Mouse (Mus musculus) kidney, embryonic 16.5 days (tissue): ENCODE measurements around the gene Aspdh. TPM values are rescaled to one million over a fixed set of nuclear protein-coding genes. Genes with fewer than 3 reads are reported as not detected.

Experiments used
- ATAC-seq: fragments of 200-750 bp; cut with Nextera tagmentation; 2 replicates; pipeline ENCODE4 v1.8.0; 2017; ENCODE audit warnings: moderate TSS enrichment; ENCODE audit not compliant: low FRiP score, low TSS enrichment
- H3K27ac ChIP-seq: fragments of 300-500 bp; sonication (generic); 2 replicates; pipeline ENCODE4 v1.5.1; 2014; ENCODE audit warnings: low read length
- H3K27me3 ChIP-seq: fragments of 300-500 bp; sonication (generic); 2 replicates; pipeline ENCODE4 v1.6.1; 2014; ENCODE audit warnings: low read length, control low read depth, mixed read lengths; ENCODE audit not compliant: insufficient read depth
- H3K36me3 ChIP-seq: fragments of 300-500 bp; sonication (generic); 2 replicates; pipeline ENCODE4 v1.6.1; 2014; ENCODE audit warnings: low read length, control low read depth, mixed read lengths; ENCODE audit not compliant: insufficient read depth
- H3K4me1 ChIP-seq: fragments of 300-500 bp; sonication (generic); 2 replicates; pipeline ENCODE4 v1.6.1; 2014; ENCODE audit warnings: low read length, control low read depth, mixed read lengths; ENCODE audit not compliant: insufficient read depth
- H3K4me2 ChIP-seq: fragments of 300-500 bp; sonication (generic); replicated peaks from 2 replicates; pipeline ENCODE4 v1.6.1; 2014; ENCODE audit warnings: low read depth, low read length
- H3K4me3 ChIP-seq: fragments of 300-500 bp; sonication (generic); 2 replicates; pipeline ENCODE4 v1.5.1; 2014; ENCODE audit warnings: mild to moderate bottlenecking, low read length
- H3K9ac ChIP-seq: fragments of 300-500 bp; sonication (generic); replicated peaks from 2 replicates; pipeline ENCODE4 v1.6.1; 2014; ENCODE audit warnings: low read length
- H3K9me3 ChIP-seq: fragments of 300-500 bp; sonication (generic); 2 replicates; pipeline ENCODE4 v1.6.1; 2016; ENCODE audit warnings: low read length, control low read depth
- WGBS: fragments of 180-500 bp; shearing (Covaris S2); extraction: QIAGEN DNeasy Blood & Tissue Kit; methylation state at CpG from one replicate; pipeline ENCODE4 v1.1.7; 2014; 5-methylcytosine and 5-hydroxymethylcytosine counted together
- polyA plus RNA-seq: library from polyadenylated mRNA; unstranded; fragments of >200 nt; fragmentation: Nextera tagmentation; extraction: Ambion mirVana; gene quantifications from 2 replicates; pipeline ENCODE4 v1.2.1, GENCODE M21; 2015

Gene Aspdh
- polyA plus RNA-seq, result 6.9 and 7.7 TPM in 2 replicates

DNA sequence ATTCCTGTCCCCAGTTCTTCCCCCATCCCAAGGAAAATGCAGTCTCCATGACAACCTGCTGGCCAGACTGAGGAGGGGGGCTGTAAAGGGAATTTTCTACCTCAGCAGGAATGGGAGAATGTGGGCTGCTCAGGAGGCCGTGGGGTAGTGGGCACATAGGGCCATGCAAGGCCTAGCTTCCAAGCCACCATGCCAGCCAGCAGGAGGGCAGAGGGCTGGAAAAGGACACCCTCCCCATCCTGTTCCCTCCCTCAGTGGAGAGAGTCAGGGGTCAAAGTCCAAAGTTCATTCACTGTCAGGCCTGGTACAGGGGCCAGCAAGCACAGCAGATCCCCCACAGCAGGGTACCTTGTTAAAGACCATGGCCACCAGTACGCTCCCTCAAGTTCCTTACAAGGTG, at the start of gene Aspdh:
TSS of gene Aspdh (plus strand) at position 281 of the 400 bp plus-strand sequence.
- no peak for ATAC-seq
- no peak within 1 kb of the TSS for H3K4me2 ChIP-seq
- no peak within 1 kb of the TSS for H3K4me3 ChIP-seq
- H3K36me3 ChIP-seq, result no peaks in the 10 kb centered on the region
- peaks cover 12% of the 10 kb centered on the region for H3K4me1 ChIP-seq
- no peak within 1 kb of the TSS; the same call in 1 of the 2 replicates for H3K9ac ChIP-seq
- no peak within 1 kb of the TSS for H3K27ac ChIP-seq
- 81% methylated on average over 2 of the region's 2 CpGs for WGBS
- H3K27me3 ChIP-seq, result peaks cover 48% of the 10 kb centered on the region
- no peaks in the 10 kb centered on the region for H3K9me3 ChIP-seq

DNA sequence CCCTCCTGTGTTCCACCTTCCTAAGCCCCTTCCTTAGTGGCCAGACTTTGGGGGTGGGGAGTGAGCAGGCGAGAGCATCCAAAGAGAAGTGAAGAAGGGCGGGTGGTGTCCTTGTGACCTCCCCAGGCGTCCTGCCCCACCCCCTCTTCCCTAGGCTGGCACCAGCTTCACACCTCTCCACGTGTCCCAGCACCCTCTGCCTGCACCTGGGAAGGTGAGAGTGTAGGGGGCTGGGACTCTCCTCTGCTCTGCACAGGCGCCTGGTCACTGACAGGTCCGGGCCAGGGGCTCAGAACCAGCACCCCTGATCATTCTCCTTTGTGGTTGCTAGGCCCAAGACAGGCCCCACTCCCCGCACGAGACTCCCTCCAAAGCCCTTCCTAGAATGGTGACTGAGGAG, 37.5 kb upstream of the Aspdh start:
- Histone ChIP-seq H3K4me2 (peak overlapping the region; percentile 92; the same call in 1 of the 2 replicates), H3K9ac (no peak overlapping the region), H3K27me3 (peaks cover 49% of the 10 kb centered on the region), H3K27ac (no peak overlapping the region), H3K9me3 (no peaks in the 10 kb centered on the region), H3K36me3 (no peaks in the 10 kb centered on the region), H3K4me1 (peaks cover 13% of the 10 kb centered on the region), H3K4me3 (peak overlapping the region; percentile 54; the same call in 1 of the 2 replicates)
- 0 out of 2 replicates have a peak, but pooled peaks have one; percentile 17 for ATAC-seq
- WGBS, result 22% methylated on average over 8 of the region's 8 CpGs

DNA sequence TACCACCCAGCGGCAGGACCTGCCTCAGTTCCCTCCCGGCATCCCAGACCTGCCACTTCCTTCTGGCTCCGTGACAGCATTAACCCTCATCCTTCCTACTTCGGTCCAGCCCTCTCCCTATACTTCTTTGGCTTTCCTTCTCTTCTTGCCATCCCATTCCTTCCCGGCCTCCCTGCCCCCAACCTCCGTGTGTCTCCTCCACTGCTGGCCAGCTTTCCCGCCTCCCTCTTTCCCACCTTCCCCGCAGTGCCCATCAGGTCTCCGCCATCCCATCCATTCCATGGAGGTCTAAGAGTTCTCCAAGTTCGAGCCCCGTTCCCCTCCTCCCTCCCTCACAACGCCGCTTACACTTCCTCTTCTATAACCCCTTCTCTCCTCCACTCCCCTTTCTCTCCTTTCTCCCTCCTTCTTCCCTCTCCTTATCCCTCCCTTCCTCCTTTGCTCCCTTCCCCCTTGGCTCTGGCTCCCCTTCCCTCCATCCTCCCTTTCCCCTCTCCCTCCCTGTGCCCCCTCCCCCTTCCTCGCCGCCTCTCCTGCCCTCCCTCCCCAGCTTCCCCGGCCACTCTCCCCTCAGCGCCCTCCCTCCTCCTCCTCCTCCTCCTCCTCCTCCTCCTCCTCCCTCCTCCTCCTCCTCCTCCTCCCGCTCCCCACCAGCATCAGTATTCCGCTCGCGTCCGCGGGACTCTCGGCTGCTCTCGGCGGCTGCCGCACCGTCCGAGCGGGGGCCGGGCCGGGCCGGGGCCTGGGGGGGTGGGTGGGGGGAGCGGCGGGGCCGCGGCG, 36.8 kb upstream of the Aspdh start:
- H3K4me2 ChIP-seq, result peak overlapping the region; percentile 92
- peaks cover 49% of the 10 kb centered on the region for H3K27me3 ChIP-seq
- H3K9me3 ChIP-seq, result no peaks in the 10 kb centered on the region
- H3K4me1 ChIP-seq, result peaks cover 13% of the 10 kb centered on the region
- 0% methylated on average over 15 of the region's 38 CpGs for WGBS
- peak overlapping the region; percentile 54 for H3K4me3 ChIP-seq
- H3K9ac ChIP-seq, result peak overlapping the region; percentile 54; the same call in 1 of the 2 replicates
- 0 out of 2 replicates have a peak, but pooled peaks have one; percentile 21 for ATAC-seq
- H3K27ac ChIP-seq, result no peak overlapping the region
- no peaks in the 10 kb centered on the region for H3K36me3 ChIP-seq

DNA sequence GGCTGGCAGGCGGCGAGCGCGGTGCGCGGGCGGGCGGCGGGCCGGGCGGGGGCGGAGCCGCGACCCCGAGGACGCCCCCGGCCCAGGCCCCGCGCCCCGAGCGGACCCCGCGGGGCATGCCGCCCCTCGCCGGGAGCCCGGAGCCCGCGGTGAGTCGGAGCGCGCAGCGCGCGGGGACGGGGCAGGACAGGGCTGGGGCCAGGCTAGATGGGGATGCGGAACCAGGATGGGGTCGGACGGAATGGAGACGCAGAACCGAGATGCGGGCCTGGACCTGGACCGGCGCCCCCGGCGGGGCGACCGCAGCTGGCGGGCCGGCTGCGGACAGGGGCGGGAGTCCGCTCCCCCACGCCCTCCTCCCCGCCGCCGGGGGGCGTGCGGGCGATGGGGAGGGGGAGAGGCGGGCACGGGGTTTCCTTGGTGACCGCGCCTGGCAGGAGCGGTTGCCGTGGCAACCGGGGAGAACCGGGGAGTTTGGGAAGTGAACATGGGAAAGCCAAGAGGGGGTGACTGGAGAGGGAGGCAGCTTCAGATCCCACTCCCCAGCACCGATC, 36.1 kb upstream of the Aspdh start, which contains the start of gene Lrrc4b:
TSS of gene Lrrc4b (plus strand) at position 51 of the 554 bp plus-strand sequence.
- peak within 1 kb of the TSS; percentile 54; the same call in 1 of the 2 replicates for H3K9ac ChIP-seq
- peaks cover 13% of the 10 kb centered on the region for H3K4me1 ChIP-seq
- H3K36me3 ChIP-seq, result no peaks in the 10 kb centered on the region
- no peak for ATAC-seq
- H3K27ac ChIP-seq, result no peak within 1 kb of the TSS
- no peaks in the 10 kb centered on the region for H3K9me3 ChIP-seq
- WGBS, result under 1% methylated on average over 30 of the region's 69 CpGs
- H3K27me3 ChIP-seq, result peaks cover 49% of the 10 kb centered on the region
- H3K4me2 ChIP-seq, result peak within 1 kb of the TSS; percentile 92
- peak within 1 kb of the TSS; percentile 54 for H3K4me3 ChIP-seq

DNA sequence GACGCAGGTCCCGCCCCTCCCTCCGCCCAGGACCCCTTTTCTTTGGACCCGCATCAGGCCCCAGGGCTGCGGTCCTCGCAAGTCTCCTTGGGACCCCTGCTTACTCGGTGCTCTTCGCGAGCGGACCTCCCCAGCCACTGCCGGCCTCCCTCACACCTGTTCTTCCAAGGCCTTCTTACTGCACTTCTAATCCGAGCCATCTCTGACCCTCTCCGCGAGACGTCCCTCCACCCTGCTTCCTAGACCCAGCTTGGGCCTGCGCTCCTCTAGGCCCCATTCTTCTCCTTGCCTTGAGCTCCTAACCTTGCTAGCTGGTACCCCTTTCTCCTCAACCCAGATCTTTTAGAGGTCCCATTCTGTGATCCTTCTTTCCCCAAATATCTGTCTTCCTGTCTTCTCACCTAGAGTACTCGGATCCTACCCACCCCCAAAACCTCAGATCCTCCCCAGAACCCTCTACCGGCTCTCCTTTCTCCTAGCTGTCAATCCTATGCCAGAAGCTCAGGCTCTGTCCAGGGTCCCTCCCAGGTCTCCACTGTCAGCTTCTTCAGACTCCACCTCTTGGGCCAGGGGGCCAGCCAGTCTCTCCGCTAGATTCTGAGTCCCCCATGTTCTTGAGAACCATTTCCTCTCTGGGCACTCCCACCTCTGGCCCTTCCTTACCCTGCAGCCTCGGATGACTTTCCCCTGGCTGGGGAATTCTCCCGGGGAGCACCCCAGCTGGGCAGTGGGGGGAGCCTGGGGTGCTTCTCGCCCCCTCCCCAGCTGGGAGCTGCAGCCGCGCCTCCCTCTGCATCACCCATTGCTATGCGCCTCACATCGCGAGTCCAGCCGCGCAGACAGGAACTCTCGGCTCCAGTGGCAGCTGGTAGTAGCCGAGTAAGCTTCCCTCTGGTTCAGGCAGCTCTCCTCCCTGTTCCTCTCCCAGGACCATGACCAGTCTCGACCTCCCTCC, 35.4 kb upstream of the Aspdh start:
- H3K9ac ChIP-seq, result no peak overlapping the region
- peak overlapping the region; percentile 92 for H3K4me2 ChIP-seq
- 3% methylated on average over 30 of the region's 32 CpGs for WGBS
- H3K9me3 ChIP-seq, result no peaks in the 10 kb centered on the region
- no peak overlapping the region for H3K27ac ChIP-seq
- H3K27me3 ChIP-seq, result peaks cover 49% of the 10 kb centered on the region
- peak; percentile 19 for ATAC-seq
- peak overlapping the region; percentile 54 for H3K4me3 ChIP-seq
- H3K36me3 ChIP-seq, result no peaks in the 10 kb centered on the region
- peaks cover 13% of the 10 kb centered on the region for H3K4me1 ChIP-seq

DNA sequence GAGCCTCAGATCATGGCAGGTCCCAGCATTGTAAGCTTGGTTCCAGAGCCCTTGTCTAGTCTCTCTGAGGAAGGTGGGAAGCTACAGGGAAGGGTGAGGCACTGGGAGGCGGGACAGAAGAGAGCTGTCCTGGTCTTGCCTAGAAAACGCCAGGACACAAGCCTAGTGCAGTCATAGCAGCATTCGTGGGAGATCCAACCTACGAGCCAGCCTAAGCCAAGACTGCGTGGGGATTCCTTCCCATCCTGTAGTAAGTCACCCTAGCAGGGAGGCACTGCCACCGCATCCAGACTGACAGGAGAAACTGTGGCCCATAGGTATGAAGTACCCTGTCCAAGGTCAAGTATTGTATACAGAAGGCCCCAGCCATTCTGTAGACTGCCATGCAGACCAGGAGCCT, 32.6 kb upstream of the Aspdh start:
- no peak overlapping the region for H3K27ac ChIP-seq
- H3K4me2 ChIP-seq, result no peak overlapping the region
- H3K9ac ChIP-seq, result no peak overlapping the region
- ATAC-seq, result no peak
- 70% methylated on average over 6 of the region's 6 CpGs for WGBS
- H3K9me3 ChIP-seq, result no peaks in the 10 kb centered on the region
- peaks cover 47% of the 10 kb centered on the region for H3K27me3 ChIP-seq
- H3K4me3 ChIP-seq, result no peak overlapping the region
- no peaks in the 10 kb centered on the region for H3K36me3 ChIP-seq
- peaks cover 13% of the 10 kb centered on the region for H3K4me1 ChIP-seq

DNA sequence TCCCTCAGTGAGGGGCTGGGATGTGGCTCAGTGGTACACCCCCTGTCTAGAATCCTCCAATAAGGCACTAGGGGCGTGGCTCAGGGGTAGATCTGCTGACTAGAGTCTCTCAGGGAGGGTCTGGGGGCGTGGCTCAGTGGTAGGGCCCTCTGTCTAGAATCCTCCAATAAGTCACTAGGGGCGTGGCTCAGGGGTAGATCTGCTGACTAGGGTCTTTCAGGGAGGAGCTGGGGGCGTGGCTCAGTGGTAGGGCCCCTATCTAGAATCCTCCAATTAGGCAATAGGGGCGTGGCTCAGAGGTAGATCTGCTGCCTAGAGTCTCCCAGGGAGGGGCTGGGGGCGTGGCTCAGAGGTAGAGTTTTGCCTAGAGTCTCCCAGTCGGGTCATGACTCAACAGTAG, 31.8 kb upstream of the Aspdh start:
- Histone ChIP-seq H3K27me3 (peaks cover 39% of the 10 kb centered on the region), H3K9ac (no peak overlapping the region), H3K36me3 (no peaks in the 10 kb centered on the region), H3K4me3 (no peak overlapping the region), H3K4me2 (no peak overlapping the region), H3K4me1 (peaks cover 9% of the 10 kb centered on the region), H3K9me3 (no peaks in the 10 kb centered on the region), H3K27ac (no peak overlapping the region)
- WGBS, result 5% methylated on average over 7 of the region's 7 CpGs
- ATAC-seq, result peak; percentile 35; the same call in 1 of the 2 replicates

DNA sequence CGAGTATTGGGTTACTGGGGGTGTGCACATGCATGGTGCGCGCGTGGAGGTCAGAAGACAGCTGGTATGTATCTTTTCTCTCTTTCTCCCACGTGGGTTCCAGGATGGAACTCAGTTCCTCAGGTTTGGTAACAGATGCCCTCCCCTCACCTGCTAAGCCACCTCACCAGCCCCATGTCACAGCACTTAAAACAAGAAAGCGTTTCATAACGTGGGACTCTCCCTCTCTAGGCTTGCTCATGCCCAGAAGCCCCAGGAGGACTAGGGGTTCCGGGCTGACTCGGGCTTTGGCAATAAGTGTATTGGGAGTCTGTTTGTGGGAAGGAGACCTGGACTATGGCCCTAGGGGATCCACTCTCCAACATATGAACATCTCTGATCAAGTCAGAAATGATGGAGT, 31.1 kb upstream of the Aspdh start:
- H3K27ac ChIP-seq, result no peak overlapping the region
- H3K36me3 ChIP-seq, result no peaks in the 10 kb centered on the region
- no peak overlapping the region for H3K9ac ChIP-seq
- WGBS, result 41% methylated on average over 9 of the region's 9 CpGs
- H3K4me1 ChIP-seq, result peaks cover 7% of the 10 kb centered on the region
- H3K9me3 ChIP-seq, result no peaks in the 10 kb centered on the region
- ATAC-seq, result no peak
- peaks cover 34% of the 10 kb centered on the region for H3K27me3 ChIP-seq
- H3K4me2 ChIP-seq, result no peak overlapping the region
- no peak overlapping the region for H3K4me3 ChIP-seq

DNA sequence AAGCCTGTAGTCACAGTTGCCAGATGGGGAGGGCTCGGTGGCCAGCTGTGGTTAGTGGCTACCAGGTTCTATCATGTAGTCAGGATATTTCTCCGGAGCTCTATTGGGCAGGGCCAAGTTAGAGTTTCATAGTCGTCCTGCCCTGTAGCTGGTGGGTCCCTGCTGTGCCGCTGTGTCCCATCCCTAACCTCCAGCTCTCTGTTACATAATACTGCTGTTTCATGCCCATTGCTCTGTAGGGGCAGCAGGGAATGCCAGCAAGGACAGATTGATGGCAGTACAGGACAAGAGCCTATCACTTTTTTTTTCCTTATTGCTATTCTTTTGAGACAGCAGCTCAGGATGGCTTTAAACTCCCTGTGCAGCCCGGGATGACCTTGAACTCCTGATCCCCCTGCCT, 29.4 kb upstream of the Aspdh start:
- peaks cover 34% of the 10 kb centered on the region for H3K27me3 ChIP-seq
- no peaks in the 10 kb centered on the region for H3K9me3 ChIP-seq
- H3K4me1 ChIP-seq, result no peaks in the 10 kb centered on the region
- H3K4me2 ChIP-seq, result no peak overlapping the region
- H3K9ac ChIP-seq, result no peak overlapping the region
- no peak overlapping the region for H3K4me3 ChIP-seq
- no peaks in the 10 kb centered on the region for H3K36me3 ChIP-seq
- ATAC-seq, result no peak
- H3K27ac ChIP-seq, result no peak overlapping the region
- 56% methylated on average over 5 of the region's 5 CpGs for WGBS
